Mouse (Mus musculus) erythroid progenitor cell, adult 5-6 weeks (primary cell): ENCODE data around the gene Plxnc1. TPM values are rescaled to one million over a fixed set of nuclear protein-coding genes. Genes with fewer than 3 reads are reported as not detected.

Source experiments
- ATAC-seq: replicated peaks from 2 replicates; pipeline ENCODE4 v1.8.0; 2016; ENCODE audit warnings: moderate number of reproducible peaks, mild to moderate bottlenecking, moderate TSS enrichment, inconsistent platforms; ENCODE audit not compliant: poor library complexity, low FRiP score, severe bottlenecking
- total RNA-seq, 2 experiments: library from RNA; stranded (forward) in 1 of 2; stranded (reverse) in 1 of 2; fragments of 150-400 nt in 1 of 2; fragments of 186-747, 209-891 nt in 1 of 2; gene quantifications; 2 replicates each; pipeline versions ENCODE4 v1.2.3 to v1.2.4; 2015 to 2017; ENCODE audit warnings: low replicate concordance in 2 of 2

The Plxnc1 gene
- total RNA-seq, 2 experiments from 2014 or later = 8.7 to 18.4 TPM

- ATAC-seq = no peak
Measured at GRCm38 (mm10) chr10:94794666-94795244, 149.9 kb downstream of the Plxnc1 start.

GRCm38 (mm10) chr10:94793914-94794313, 150.7 kb downstream of the Plxnc1 start:
- ATAC-seq = no peak

GRCm38 (mm10) chr10:94789205-94789604, 155.4 kb downstream of the Plxnc1 start:
- ATAC-seq = no peak

- ATAC-seq = no peak
Measured at GRCm38 (mm10) chr10:94780618-94781262, 163.9 kb downstream of the Plxnc1 start.

GRCm38 (mm10) chr10:94779319-94779718, 165.3 kb downstream of the Plxnc1 start:
- 0 out of 2 replicates have a peak, but pooled peaks have one; percentile 21 for ATAC-seq

- no peak for ATAC-seq
Measured at GRCm38 (mm10) chr10:94777576-94777975, 167.1 kb downstream of the Plxnc1 start.

GRCm38 (mm10) chr10:94771496-94771895, 173.1 kb downstream of the Plxnc1 start:
- no peak for ATAC-seq

- no peak for ATAC-seq
Measured at GRCm38 (mm10) chr10:94747011-94747410, 197.6 kb downstream of the Plxnc1 start.

- no peak for ATAC-seq
Measured at GRCm38 (mm10) chr10:94741459-94741858, 203.2 kb downstream of the Plxnc1 start.
